28 mouse cellular contexts compared by ENCODE assay signal in the genomic region with DNA sequence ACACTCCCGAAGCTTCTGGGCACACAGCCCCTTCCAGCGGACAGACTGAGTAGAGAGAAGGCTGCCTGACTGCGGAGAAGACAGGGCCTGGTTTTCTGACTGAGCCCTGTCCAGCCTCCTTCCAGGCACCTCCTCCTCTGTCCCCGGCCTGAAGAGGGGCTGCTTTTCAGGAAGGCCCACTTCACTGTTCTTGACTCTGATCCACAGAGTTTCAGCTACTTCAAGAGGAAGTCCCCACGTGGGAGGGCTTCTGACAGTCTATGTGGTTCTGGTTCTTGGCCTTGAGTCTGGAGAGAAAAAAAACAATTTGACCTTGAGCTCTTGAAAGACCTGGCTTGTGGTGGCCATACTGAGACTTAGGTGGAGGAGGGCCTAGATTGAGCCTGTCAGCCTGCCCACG. TPM values are rescaled to one million over a fixed set of nuclear protein-coding genes. Genes with fewer than 3 reads are reported as not detected.
DNase-seq lines count a peak whose midpoint lies in the region; ATAC-seq and TF ChIP-seq lines count a peak whose summit lies in the region.
"Had no signal": no experiment of that assay in that cellular context is flagged by ENCODE, and none has a peak within 500 bp of the region (broad histone marks: within the 10 kb centered on the region; RNA-seq: fewer than 3 reads in every experiment).

No protein-coding gene starts in this region.

- H3K27me3 ChIP-seq in heart, embryonic 15.5 days, result no peaks in the 10 kb centered on the region
- H3K27me3 ChIP-seq in liver, adult 2 months (ENCODE audit: control insufficient read depth, insufficient read depth, low read length), result no peaks in the 10 kb centered on the region
- no peaks in the 10 kb centered on the region for H3K27me3 ChIP-seq in intestine, embryonic 15.5 days (replicated peaks)
- peaks cover 21% of the 10 kb centered on the region for H3K27me3 ChIP-seq in limb, embryonic 10.5 days (ENCODE audit: low read depth, poor library complexity, severe bottlenecking)
- H3K27me3 ChIP-seq in forebrain, embryonic 12.5 days, result peaks cover 21% of the 10 kb centered on the region
- no peaks in the 10 kb centered on the region; the same call in 1 of the 2 replicates for H3K27me3 ChIP-seq in forebrain, postnatal 0 days (ENCODE audit: insufficient read depth, low read length)
- H3K27me3 ChIP-seq: lung, embryonic 15.5 days; neural tube, embryonic 15.5 days had no signal

- intact Hi-C loops in heart, postnatal 10 days (cut with DNase I), result no loop called here

- no peak for TF ChIP-seq CTCF in liver, adult 2 months (IDR thresholded peaks at IDR 0.05; ENCODE audit: low read depth, low read length)
- no peak for TF ChIP-seq CTCF in forebrain, postnatal 0 days (IDR thresholded peaks at IDR 0.05; ENCODE audit: low read depth)

- 43% methylated on average over 6 of the region's 6 CpGs for WGBS in heart, embryonic 15.5 days
- WGBS in liver, adult 2 months, result 57% methylated on average over 6 of the region's 6 CpGs
- 51% methylated on average over 6 of the region's 6 CpGs for WGBS in intestine, embryonic 15.5 days
- WGBS in limb, embryonic 10.5 days, result 81% methylated on average over 6 of the region's 6 CpGs
- 74% methylated on average over 6 of the region's 6 CpGs for WGBS in forebrain, embryonic 12.5 days
- 69% methylated on average over 6 of the region's 6 CpGs for WGBS in forebrain, postnatal 0 days

- no peaks in the 10 kb centered on the region for H3K36me3 ChIP-seq in heart, embryonic 15.5 days
- peaks cover 7% of the 10 kb centered on the region for H3K36me3 ChIP-seq in liver, adult 2 months (ENCODE audit: control insufficient read depth, insufficient read depth, low read length)
- no peaks in the 10 kb centered on the region for H3K36me3 ChIP-seq in intestine, embryonic 15.5 days
- H3K36me3 ChIP-seq in limb, embryonic 10.5 days, result no peaks in the 10 kb centered on the region
- no peaks in the 10 kb centered on the region for H3K36me3 ChIP-seq in forebrain, embryonic 12.5 days (replicated peaks)
- no peaks in the 10 kb centered on the region for H3K36me3 ChIP-seq in forebrain, postnatal 0 days (ENCODE audit: insufficient read depth)
- H3K36me3 ChIP-seq: hindbrain, embryonic 12.5 days; limb, embryonic 15.5 days; lung, embryonic 15.5 days; midbrain, embryonic 15.5 days; neural tube, embryonic 15.5 days had no signal

- no peak for DNase-seq in heart, postnatal 10 days
- DNase-seq in liver, adult 2 months (ENCODE audit: extremely low read depth, low read depth, low spot score), result no peak
- no peak for DNase-seq in liver
- no peak for DNase-seq in limb, embryonic 10.5 days (ENCODE audit: low spot score)
- DNase-seq in forebrain, postnatal 0 days, result no peak
- DNase-seq: adrenal gland, postnatal 10 days; cerebellum, adult 9-11 months; gastrocnemius, postnatal 14 days; kidney, postnatal 10 days; layer of hippocampus, postnatal 36 days; right cerebral cortex, postnatal 14 days; spleen, adult 18-20 months; thymus, adult 18-20 months; thymus, postnatal 4 days had no signal

- peaks cover 62% of the 10 kb centered on the region for H3K79me2 ChIP-seq in liver, adult 2 months (ENCODE audit: control insufficient read depth, insufficient read depth, low read length)

- no peak overlapping the region for H3K4me3 ChIP-seq in heart, embryonic 15.5 days
- H3K4me3 ChIP-seq in liver, adult 2 months (ENCODE audit: insufficient read depth, low read depth, low read length), result no peak overlapping the region
- no peak overlapping the region for H3K4me3 ChIP-seq in intestine, embryonic 15.5 days (replicated peaks)
- H3K4me3 ChIP-seq in limb, embryonic 10.5 days, result no peak overlapping the region
- no peak overlapping the region for H3K4me3 ChIP-seq in forebrain, embryonic 12.5 days (replicated peaks)
- H3K4me3 ChIP-seq in forebrain, postnatal 0 days (ENCODE audit: low read depth, low read length), result no peak overlapping the region
- H3K4me3 ChIP-seq: forebrain, embryonic 13.5 days; hindbrain, embryonic 12.5 days; layer of hippocampus, adult 2 months; limb, embryonic 15.5 days; lung, embryonic 15.5 days; megakaryocyte, embryonic 14.5 days; midbrain, embryonic 15.5 days; myocyte; neural tube, embryonic 15.5 days had no signal

- peaks cover 69% of the 10 kb centered on the region for H3K4me1 ChIP-seq in heart, embryonic 15.5 days (replicated peaks)
- peaks cover 40% of the 10 kb centered on the region for H3K4me1 ChIP-seq in liver, adult 2 months (ENCODE audit: control insufficient read depth, insufficient read depth, low read length)
- peaks cover 51% of the 10 kb centered on the region for H3K4me1 ChIP-seq in intestine, embryonic 15.5 days (replicated peaks)
- H3K4me1 ChIP-seq in limb, embryonic 10.5 days, result peaks cover 43% of the 10 kb centered on the region
- H3K4me1 ChIP-seq in forebrain, embryonic 12.5 days, result peaks cover 17% of the 10 kb centered on the region
- H3K4me1 ChIP-seq in forebrain, postnatal 0 days (ENCODE audit: insufficient read depth), result no peaks in the 10 kb centered on the region

- H3K9me3 ChIP-seq in heart, embryonic 15.5 days (replicated peaks), result no peaks in the 10 kb centered on the region
- H3K9me3 ChIP-seq in intestine, embryonic 15.5 days, result no peaks in the 10 kb centered on the region
- no peaks in the 10 kb centered on the region for H3K9me3 ChIP-seq in limb, embryonic 10.5 days (replicated peaks)
- no peaks in the 10 kb centered on the region for H3K9me3 ChIP-seq in forebrain, embryonic 12.5 days
- H3K9me3 ChIP-seq in forebrain, postnatal 0 days (ENCODE audit: low read length), result no peaks in the 10 kb centered on the region
- H3K9me3 ChIP-seq: forebrain, embryonic 13.5 days; hindbrain, embryonic 12.5 days; limb, embryonic 15.5 days; lung, embryonic 15.5 days; megakaryocyte, embryonic 14.5 days; midbrain, embryonic 15.5 days; neural tube, embryonic 15.5 days had no signal

- H3K4me2 ChIP-seq in heart, embryonic 15.5 days, result no peak overlapping the region
- H3K4me2 ChIP-seq in intestine, embryonic 15.5 days (replicated peaks), result no peak overlapping the region
- H3K4me2 ChIP-seq in forebrain, embryonic 12.5 days, result no peak overlapping the region
- no peak overlapping the region for H3K4me2 ChIP-seq in forebrain, postnatal 0 days (ENCODE audit: low read depth)
- H3K4me2 ChIP-seq: forebrain, embryonic 13.5 days; hindbrain, embryonic 12.5 days; limb, embryonic 15.5 days; lung, embryonic 15.5 days; midbrain, embryonic 15.5 days; neural tube, embryonic 15.5 days had no signal

- H3K27ac ChIP-seq in heart, embryonic 15.5 days, result peak overlapping the region; percentile 54
- peak overlapping the region; percentile 35; the same call in 1 of the 2 replicates for H3K27ac ChIP-seq in liver, adult 2 months (replicated peaks; ENCODE audit: insufficient read depth, low read depth, low read length)
- no peak overlapping the region for H3K27ac ChIP-seq in intestine, embryonic 15.5 days
- 0 out of 2 replicates have a peak overlapping the region, but pooled peaks have one; percentile 17 for H3K27ac ChIP-seq in limb, embryonic 10.5 days
- no peak overlapping the region for H3K27ac ChIP-seq in forebrain, embryonic 12.5 days
- H3K27ac ChIP-seq in forebrain, postnatal 0 days (ENCODE audit: low read depth, low read length), result no peak overlapping the region
- H3K27ac ChIP-seq: forebrain, embryonic 13.5 days; hindbrain, embryonic 12.5 days; layer of hippocampus, adult 2 months; limb, embryonic 15.5 days; lung, embryonic 15.5 days; midbrain, embryonic 15.5 days; neural tube, embryonic 15.5 days had no signal

- TF ChIP-seq POLR2A in liver, adult 2 months (IDR thresholded peaks at IDR 0.05; ENCODE audit: extremely low read depth, insufficient read depth, low read length), result no peak

- peak overlapping the region; percentile 23; the same call in 1 of the 2 replicates for H3K9ac ChIP-seq in heart, embryonic 15.5 days
- no peak overlapping the region for H3K9ac ChIP-seq in liver, adult 2 months (ENCODE audit: low read depth, low read length)
- peak overlapping the region; percentile 8; the same call in 1 of the 2 replicates for H3K9ac ChIP-seq in intestine, embryonic 15.5 days
- H3K9ac ChIP-seq in forebrain, embryonic 12.5 days, result no peak overlapping the region
- H3K9ac ChIP-seq in forebrain, postnatal 0 days, result no peak overlapping the region
- H3K9ac ChIP-seq: forebrain, embryonic 13.5 days; hindbrain, embryonic 12.5 days; limb, embryonic 15.5 days; lung, embryonic 15.5 days; midbrain, embryonic 15.5 days; neural tube, embryonic 15.5 days had no signal

- no peak for ATAC-seq in heart, embryonic 15.5 days (replicated peaks; ENCODE audit: insufficient number of reproducible peaks, insufficient read depth, low FRiP score, low read depth)
- ATAC-seq in intestine, embryonic 15.5 days, result no peak
- no peak for ATAC-seq in forebrain, embryonic 12.5 days (ENCODE audit: low FRiP score)
- no peak for ATAC-seq in forebrain, postnatal 0 days
- ATAC-seq: activated CD4-positive, CD25-positive, alpha-beta regulatory T cell, adult 4 months; forebrain, embryonic 13.5 days; midbrain, embryonic 15.5 days had no signal

RNA-seq across cellular contexts. Expression of a gene that starts 6.9 kb away (rescaled TPM):
- 0.60 and 1.0 TPM in 2 replicates for polyA plus RNA-seq in heart, embryonic 15.5 days (2015; fragmentation: Nextera tagmentation; extraction: Ambion mirVana)
- not detected for total RNA-seq in heart, postnatal 10 days (2021)
- total RNA-seq in liver, adult 2 months (2014; rRNA removed), result 12.2 and 16.2 TPM in 2 replicates
- polyA plus RNA-seq in liver, adult 2 months (2012; rRNA removed), result 11.7 and 12.2 TPM in 2 replicates
- 0.28 and 0.38 TPM in 2 replicates for polyA plus RNA-seq in intestine, embryonic 15.5 days (2015; fragmentation: Nextera tagmentation; extraction: Ambion mirVana)
- polyA plus RNA-seq in limb, embryonic 10.5 days (2016; fragmentation: Nextera tagmentation; extraction: Ambion mirVana), result 0.24 and 0.31 TPM in 2 replicates
- polyA plus RNA-seq in forebrain, embryonic 12.5 days (2016; fragmentation: Nextera tagmentation; extraction: Ambion mirVana), result 0.19 and 0.31 TPM in 2 replicates
- total RNA-seq in forebrain, postnatal 0 days (2014; rRNA removed), result 0.14 and 0.31 TPM in 2 replicates
- 0.33 and 0.35 TPM in 2 replicates for polyA plus RNA-seq in forebrain, postnatal 0 days (2015; fragmentation: Nextera tagmentation; extraction: Ambion mirVana)
- total RNA-seq: gastrocnemius, postnatal 14 days; layer of hippocampus, adult 2 months; layer of hippocampus, postnatal 36 days; left cerebral cortex, postnatal 14 days had no signal
- polyA plus RNA-seq: activated CD4-positive, CD25-positive, alpha-beta regulatory T cell, adult 4 months; myocyte had no signal

RNA-seq across cellular contexts. Expression of a gene that starts 7.7 kb away (rescaled TPM):
- polyA plus RNA-seq in heart, embryonic 15.5 days (2015; fragmentation: Nextera tagmentation; extraction: Ambion mirVana), result 0.96 and 1.2 TPM in 2 replicates
- total RNA-seq in heart, postnatal 10 days (2021), result 1 to 10 TPM; 1.5 to 2.0 TPM
- 2.4 and 6.2 TPM in 2 replicates for total RNA-seq in liver, adult 2 months (2014; rRNA removed)
- 5.7 and 6.3 TPM in 2 replicates for polyA plus RNA-seq in liver, adult 2 months (2012; rRNA removed)
- polyA plus RNA-seq in intestine, embryonic 15.5 days (2015; fragmentation: Nextera tagmentation; extraction: Ambion mirVana), result 3.1 and 3.7 TPM in 2 replicates
- 0.23 and 0.33 TPM in 2 replicates for polyA plus RNA-seq in limb, embryonic 10.5 days (2016; fragmentation: Nextera tagmentation; extraction: Ambion mirVana)
- polyA plus RNA-seq in forebrain, embryonic 12.5 days (2016; fragmentation: Nextera tagmentation; extraction: Ambion mirVana), result 0.13 and 0.19 TPM in 2 replicates
- total RNA-seq in forebrain, postnatal 0 days (2014; rRNA removed), result 0.05 and 0.08 TPM in 2 replicates
- 0.22 TPM in 1 of 2 replicates, not detected in the other for polyA plus RNA-seq in forebrain, postnatal 0 days (2015; fragmentation: Nextera tagmentation; extraction: Ambion mirVana)

RNA-seq across cellular contexts. Expression of a gene that starts 43.7 kb away (rescaled TPM):
- polyA plus RNA-seq in heart, embryonic 15.5 days (2015; fragmentation: Nextera tagmentation; extraction: Ambion mirVana), result 1.7 TPM in 2 replicates
- total RNA-seq in heart, postnatal 10 days (2021), result under 1 TPM; 0.52 to 0.81 TPM
- total RNA-seq in liver, adult 2 months (2014; rRNA removed), result 0.55 and 2.3 TPM in 2 replicates
- 2.7 and 2.8 TPM in 2 replicates for polyA plus RNA-seq in liver, adult 2 months (2012; rRNA removed)
- polyA plus RNA-seq in intestine, embryonic 15.5 days (2015; fragmentation: Nextera tagmentation; extraction: Ambion mirVana), result 2.0 and 2.3 TPM in 2 replicates
- polyA plus RNA-seq in limb, embryonic 10.5 days (2016; fragmentation: Nextera tagmentation; extraction: Ambion mirVana), result 0.29 and 0.34 TPM in 2 replicates
- 0.23 and 0.60 TPM in 2 replicates for polyA plus RNA-seq in forebrain, embryonic 12.5 days (2016; fragmentation: Nextera tagmentation; extraction: Ambion mirVana)
- 0.23 TPM in 1 of 2 replicates, not detected in the other for total RNA-seq in forebrain, postnatal 0 days (2014; rRNA removed)
- 0.33 and 0.59 TPM in 2 replicates for polyA plus RNA-seq in forebrain, postnatal 0 days (2015; fragmentation: Nextera tagmentation; extraction: Ambion mirVana)
- total RNA-seq: layer of hippocampus, postnatal 36 days had no signal
- polyA plus RNA-seq: activated CD4-positive, CD25-positive, alpha-beta regulatory T cell, adult 4 months had no signal

RNA-seq across cellular contexts. Expression of a gene that starts 58.0 kb away (rescaled TPM):
- 17.0 and 20.5 TPM in 2 replicates for polyA plus RNA-seq in heart, embryonic 15.5 days (2015; fragmentation: Nextera tagmentation; extraction: Ambion mirVana)
- total RNA-seq in heart, postnatal 10 days (2021), result 10 to 100 TPM; 14.0 to 15.5 TPM
- total RNA-seq in liver, adult 2 months (2014; rRNA removed), result 8.2 and 8.7 TPM in 2 replicates
- polyA plus RNA-seq in liver, adult 2 months (2012; rRNA removed), result 7.8 and 9.6 TPM in 2 replicates
- polyA plus RNA-seq in intestine, embryonic 15.5 days (2015; fragmentation: Nextera tagmentation; extraction: Ambion mirVana), result 20.4 and 21.9 TPM in 2 replicates
- polyA plus RNA-seq in limb, embryonic 10.5 days (2016; fragmentation: Nextera tagmentation; extraction: Ambion mirVana), result 32.1 and 36.8 TPM in 2 replicates
- 31.1 and 32.9 TPM in 2 replicates for polyA plus RNA-seq in forebrain, embryonic 12.5 days (2016; fragmentation: Nextera tagmentation; extraction: Ambion mirVana)
- 17.4 and 17.9 TPM in 2 replicates for total RNA-seq in forebrain, postnatal 0 days (2014; rRNA removed)
- 8.8 and 10.8 TPM in 2 replicates for polyA plus RNA-seq in forebrain, postnatal 0 days (2015; fragmentation: Nextera tagmentation; extraction: Ambion mirVana)

RNA-seq across cellular contexts. Expression of a gene that starts 58.9 kb away (rescaled TPM):
- polyA plus RNA-seq in heart, embryonic 15.5 days (2015; fragmentation: Nextera tagmentation; extraction: Ambion mirVana), result 0.91 and 1.2 TPM in 2 replicates
- under 1 TPM in 1 of 2 experiments, not detected in 1; 0.30 TPM for total RNA-seq in heart, postnatal 10 days (2021)
- 0.54 TPM in 1 of 2 replicates, not detected in the other for total RNA-seq in liver, adult 2 months (2014; rRNA removed)
- 0.65 and 0.71 TPM in 2 replicates for polyA plus RNA-seq in liver, adult 2 months (2012; rRNA removed)
- polyA plus RNA-seq in intestine, embryonic 15.5 days (2015; fragmentation: Nextera tagmentation; extraction: Ambion mirVana), result 0.52 and 0.78 TPM in 2 replicates
- polyA plus RNA-seq in limb, embryonic 10.5 days (2016; fragmentation: Nextera tagmentation; extraction: Ambion mirVana), result 0.58 and 0.61 TPM in 2 replicates
- polyA plus RNA-seq in forebrain, embryonic 12.5 days (2016; fragmentation: Nextera tagmentation; extraction: Ambion mirVana), result 0.46 and 0.68 TPM in 2 replicates
- total RNA-seq in forebrain, postnatal 0 days (2014; rRNA removed), result 0.15 and 0.33 TPM in 2 replicates
- 0.18 TPM in 1 of 2 replicates, not detected in the other for polyA plus RNA-seq in forebrain, postnatal 0 days (2015; fragmentation: Nextera tagmentation; extraction: Ambion mirVana)

Comparison
In these comparisons a context has a peak if more than half of its experiments do, and no peak if none do; other contexts are left out.
1. H3K27ac ChIP-seq: peak in heart, embryonic 15.5 days (single experiment), liver, adult 2 months (single experiment) and limb, embryonic 10.5 days (single experiment); none in intestine, embryonic 15.5 days (single experiment), forebrain, embryonic 12.5 days (single experiment) and forebrain, postnatal 0 days (single experiment).
2. H3K9ac ChIP-seq: peak in heart, embryonic 15.5 days (single experiment) and intestine, embryonic 15.5 days (single experiment); none in liver, adult 2 months (single experiment), forebrain, embryonic 12.5 days (single experiment) and forebrain, postnatal 0 days (single experiment).